Mouse (Mus musculus): ENCODE results near the gene Pa2g4.

DNA sequence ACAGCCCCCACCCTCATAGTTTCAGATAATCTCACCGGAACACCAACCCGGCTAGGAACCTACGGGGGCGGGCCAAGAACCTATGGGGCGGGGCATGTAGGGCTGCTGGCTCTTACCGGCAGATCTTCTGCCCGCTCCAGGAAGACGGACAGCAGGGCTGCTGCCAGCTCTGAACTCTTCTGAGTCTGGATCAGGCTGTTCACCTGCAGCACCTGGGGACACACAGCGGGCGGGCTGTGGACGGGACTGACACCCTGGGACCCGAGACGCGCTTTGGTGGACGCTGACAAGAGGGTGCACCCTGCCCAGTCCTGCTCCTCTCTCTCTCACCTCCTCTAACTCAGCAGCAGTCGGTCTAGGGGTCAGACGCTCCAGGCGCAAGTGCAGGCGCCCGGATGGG is 49.8 kb downstream of the Pa2g4 start:
- TF ChIP-seq CTCF (IDR thresholded peaks at IDR 0.05; ENCODE audit: insufficient read depth, low read depth, low read length) (no peak), POLR2A (IDR thresholded peaks at IDR 0.05; ENCODE audit: insufficient read depth, low read depth, low read length) (no peak)
